Mouse (Mus musculus) bone marrow macrophage, adult 2 months (primary cell): ENCODE data around the gene Lancl3.

Source experiments
- CTCF ChIP-seq: IDR thresholded peaks from 2 replicates; pipeline ENCODE4 v1.5.1; 2012; ENCODE audit warnings: low read depth, mild to moderate bottlenecking, low read length, moderate library complexity
- POLR2A ChIP-seq: IDR thresholded peaks from 2 replicates; pipeline ENCODE4 v1.6.1; 2012; ENCODE audit warnings: mild to moderate bottlenecking, low read depth, low read length, borderline replicate concordance

- no peak for TF ChIP-seq POLR2A
- no peak for TF ChIP-seq CTCF
These were observed 43.7 kb downstream of the Lancl3 start for GRCm38 (mm10) chrX:9243381-9243864.
